Mouse (Mus musculus): ENCODE results near the gene Chrnb1.

Gene Chrnb1

DNA sequence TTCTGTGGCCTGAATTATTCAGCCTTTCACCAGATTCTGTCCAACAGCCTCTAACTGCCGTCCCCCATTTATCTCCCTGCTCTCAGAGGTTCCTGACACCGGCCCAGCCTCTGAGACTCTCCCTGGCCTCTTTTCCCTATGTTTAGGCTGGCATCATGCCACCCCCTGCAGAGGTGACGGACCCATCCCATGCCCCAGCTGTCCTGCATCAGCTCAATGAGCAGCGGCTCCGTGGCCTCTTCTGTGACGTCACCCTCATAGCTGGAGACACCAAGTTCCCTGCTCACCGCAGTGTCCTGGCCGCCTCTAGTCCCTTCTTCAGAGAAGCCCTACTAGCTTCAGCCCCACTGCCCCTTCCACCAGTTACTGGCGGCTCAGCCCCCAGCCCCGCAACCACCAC, 20.0 kb downstream of the Chrnb1 start:
- no peak for DNase-seq (ENCODE audit: low spot score in 2 of 2)

DNA sequence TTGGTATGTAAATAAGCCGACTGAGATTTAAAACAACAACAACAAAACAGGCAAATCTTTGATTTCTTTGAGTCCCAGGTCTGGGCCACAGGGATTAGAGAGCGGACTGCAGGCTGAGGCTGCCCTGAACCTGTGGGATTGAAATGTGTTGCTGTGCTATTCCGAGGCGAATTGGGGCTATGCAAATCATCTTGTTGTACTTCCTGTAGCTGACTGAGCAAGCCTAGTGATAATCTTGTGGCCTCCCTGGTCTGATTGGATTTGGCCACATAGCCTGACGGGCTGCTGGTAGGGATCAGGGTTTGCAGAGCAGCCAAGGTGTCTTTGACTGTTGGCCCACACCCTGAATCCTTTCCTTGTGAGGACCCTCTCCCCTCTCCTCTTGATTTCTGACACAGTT, 20.8 kb downstream of the Chrnb1 start:
- no peak for DNase-seq (ENCODE audit: low spot score in 2 of 2)

GRCm38 (mm10) chr11:69767625-69767909, 28.2 kb downstream of the Chrnb1 start:
- no peak for DNase-seq (ENCODE audit: low spot score in 2 of 2)

DNA sequence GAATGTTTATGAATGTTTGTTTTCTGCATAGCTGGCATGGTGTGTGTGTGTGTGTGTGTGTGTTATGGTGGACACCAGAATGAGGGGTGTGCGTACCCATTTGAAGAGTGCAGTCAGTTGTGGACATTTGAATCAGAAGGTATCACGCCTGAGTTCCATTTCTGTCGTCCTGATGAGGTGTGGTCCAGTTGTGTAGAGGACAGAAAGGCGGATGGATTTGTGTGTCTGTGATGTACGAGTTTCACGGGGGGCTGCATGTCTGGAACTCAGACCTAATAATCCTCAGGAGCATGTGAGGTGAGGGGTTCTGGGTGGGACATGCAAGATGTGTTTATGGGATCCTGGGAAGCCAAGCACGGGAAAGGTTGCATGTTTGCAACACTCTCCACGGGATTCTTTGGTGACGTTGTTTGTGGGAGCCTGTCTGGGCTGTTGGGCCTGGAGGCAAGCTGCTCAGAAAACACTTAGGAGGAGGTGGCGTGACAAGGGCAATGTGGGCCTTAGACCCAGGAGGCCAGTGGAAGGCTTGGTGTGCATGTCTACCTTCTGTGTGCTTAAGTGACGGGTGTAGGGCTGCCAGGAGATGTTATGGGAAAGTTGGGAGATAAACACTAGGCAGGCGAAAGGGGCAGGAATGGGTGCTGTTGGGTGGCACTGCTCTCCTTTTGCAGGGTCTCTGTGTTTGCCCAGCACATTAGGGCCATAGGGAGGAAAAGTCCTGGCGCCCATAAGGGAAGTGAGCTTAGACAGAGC, 28.7 kb downstream of the Chrnb1 start:
- no peak for DNase-seq (ENCODE audit: low spot score in 2 of 2)

DNA sequence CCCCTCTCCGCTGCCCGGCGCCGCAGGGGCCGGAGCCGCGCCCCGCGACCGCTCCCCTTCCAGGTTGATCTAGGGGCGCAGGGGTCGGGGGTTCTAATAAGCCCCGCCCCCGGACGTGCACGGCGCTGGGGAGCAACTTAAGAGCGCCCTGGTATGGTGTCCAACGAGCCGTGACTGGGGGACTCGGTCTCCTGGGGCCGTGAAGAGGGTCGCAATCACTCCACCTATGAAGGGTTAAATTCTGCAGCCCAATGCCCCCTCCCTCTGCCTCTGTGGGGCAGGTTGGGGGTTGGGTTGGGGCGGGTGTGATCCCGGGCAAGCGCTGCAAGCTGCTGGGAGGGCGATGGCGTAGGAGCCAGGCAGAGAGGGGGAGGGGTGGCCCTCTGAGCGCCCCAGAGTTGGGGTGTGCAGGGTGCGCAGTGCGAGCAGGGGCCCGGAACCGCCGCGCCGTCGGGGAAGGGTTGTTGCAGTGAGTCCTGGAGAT, 29.6 kb downstream of the Chrnb1 start:
- DNase-seq (ENCODE audit: low spot score in 2 of 2): peak; percentile 62 to 74

DNA sequence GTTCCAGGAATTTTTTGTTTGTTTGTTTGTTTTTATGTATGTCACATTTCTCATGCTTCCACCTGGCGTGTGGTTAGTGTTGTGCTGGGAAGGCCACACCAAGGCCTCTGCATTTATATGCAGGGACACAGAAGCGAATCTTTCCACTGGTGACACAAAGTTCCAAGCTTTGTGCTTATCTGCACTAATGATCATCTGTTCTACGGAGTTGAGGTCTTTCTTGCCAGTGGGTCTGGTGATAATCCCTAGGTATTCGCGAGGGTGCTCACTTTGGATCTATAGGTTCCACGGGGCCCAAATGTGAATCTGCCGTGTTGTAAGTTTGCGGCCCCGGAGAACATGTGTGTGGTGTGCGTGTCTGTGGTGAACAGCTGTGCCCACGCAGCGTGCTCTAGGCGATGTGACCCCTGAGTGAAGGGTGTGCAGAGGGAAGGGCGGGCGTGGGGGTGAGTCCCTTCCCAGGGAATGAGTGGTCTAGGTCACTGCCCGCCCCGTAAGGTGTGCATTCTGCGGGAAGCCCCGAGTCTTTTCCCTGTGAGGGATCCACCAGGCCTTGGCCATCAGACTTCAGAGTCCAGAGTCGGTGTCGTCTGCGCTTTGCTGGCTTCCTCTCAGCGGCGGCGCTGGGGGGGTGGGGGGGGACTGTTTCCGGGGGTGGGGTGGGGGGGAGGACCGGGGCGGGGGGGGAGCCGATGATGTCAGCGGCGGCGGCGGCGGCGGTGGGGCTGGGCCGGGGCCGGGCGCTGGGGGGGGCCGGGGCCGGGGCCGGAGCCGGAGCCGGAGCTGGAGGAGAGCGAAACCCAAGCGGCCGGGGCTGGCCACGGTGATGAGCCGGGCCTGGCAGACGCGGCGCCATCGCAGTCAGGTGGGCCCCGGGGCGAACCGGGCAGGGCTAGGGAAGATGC, 30.3 kb downstream of the Chrnb1 start, which contains the start of gene Zbtb4:
Gene Zbtb4, plus strand, starts transcription at position 692 of the 905 bp plus-strand sequence.
- DNase-seq (ENCODE audit: low spot score in 2 of 2): no peak

- no peak for DNase-seq (ENCODE audit: low spot score in 2 of 2)
Measured at GRCm38 (mm10) chr11:69763551-69763950, 32.2 kb downstream of the Chrnb1 start.

DNA sequence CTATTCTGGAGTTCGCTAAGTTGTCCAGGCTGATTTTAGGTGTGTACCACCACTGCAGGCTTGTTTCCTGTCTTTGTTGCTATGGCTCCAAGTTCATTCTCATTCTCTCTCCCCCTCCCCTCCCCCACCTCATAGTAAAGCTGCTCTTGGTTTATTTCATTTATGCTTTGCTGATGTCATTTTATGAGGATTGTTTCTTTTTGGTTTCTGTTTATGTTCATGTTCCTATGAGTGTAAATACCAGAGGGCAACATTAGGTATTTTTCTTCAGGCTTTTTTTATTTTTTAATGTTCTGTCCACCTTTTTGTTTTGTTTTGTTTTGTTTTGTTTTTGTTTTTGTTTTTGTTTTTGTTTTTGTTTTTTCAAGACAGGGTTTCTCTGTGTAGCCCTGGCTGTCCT, 33.9 kb downstream of the Chrnb1 start, which contains the start of gene Slc35g3:
Gene Slc35g3, minus strand, starts transcription at position 101 of the 400 bp plus-strand sequence.
- no peak for DNase-seq (ENCODE audit: low spot score in 2 of 2)

DNA sequence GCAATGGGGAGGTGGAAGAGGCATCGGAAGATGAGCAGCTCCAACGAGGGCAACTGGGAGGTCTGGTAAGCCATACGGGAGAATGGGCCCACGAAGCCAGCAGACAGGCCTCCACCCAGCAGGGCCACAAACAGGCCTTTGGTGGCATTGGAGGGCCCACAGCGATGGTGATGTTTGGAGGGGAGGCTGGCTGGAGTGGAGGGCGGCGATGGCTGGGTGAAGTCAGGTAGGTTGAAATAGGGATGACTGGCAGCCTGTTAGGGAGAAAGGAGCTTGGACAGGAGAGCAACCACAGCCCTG, 34.9 kb downstream of the Chrnb1 start:
- no peak for DNase-seq (ENCODE audit: low spot score in 2 of 2)

- DNase-seq (ENCODE audit: low spot score in 2 of 2): no peak
Measured at GRCm38 (mm10) chr11:69760160-69760900, 35.4 kb downstream of the Chrnb1 start.

DNA sequence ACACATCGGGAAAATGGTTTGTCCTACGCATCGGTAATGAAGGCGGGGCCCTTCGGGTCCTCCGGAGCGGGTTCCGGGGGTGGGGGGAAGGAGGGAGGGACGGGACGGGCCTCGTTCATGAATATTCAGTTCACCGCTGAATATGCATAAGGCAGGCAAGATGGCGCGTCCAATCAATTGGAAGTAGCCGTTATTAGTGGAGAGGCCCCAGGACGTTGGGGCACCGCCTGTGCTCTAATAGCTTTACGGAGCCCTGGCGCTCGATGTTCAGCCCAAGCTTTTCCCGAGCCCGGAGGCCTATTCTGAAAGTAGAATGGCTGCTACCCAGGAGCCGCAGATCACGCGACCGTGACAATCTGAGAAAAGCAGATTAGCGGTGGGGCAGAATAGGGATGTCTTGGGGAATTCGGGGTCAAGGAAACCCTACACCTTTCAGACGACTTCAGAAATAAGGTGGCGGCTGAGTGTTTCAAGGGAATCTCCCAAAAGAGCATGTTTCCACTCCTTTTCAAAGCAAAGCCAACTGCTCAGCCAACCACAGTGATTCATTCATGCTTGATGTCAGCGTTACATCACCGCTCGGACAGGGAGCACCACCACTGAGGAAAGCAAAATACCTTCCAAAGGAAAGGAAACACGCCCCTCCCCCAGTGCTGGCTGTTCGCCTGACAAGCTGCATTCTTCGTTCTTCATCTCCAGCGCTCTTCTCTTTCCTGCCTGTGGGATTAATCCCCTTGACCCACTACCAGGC, 36.6 kb downstream of the Chrnb1 start:
- DNase-seq (ENCODE audit: low spot score in 2 of 2): peak; percentile 71 to 87

- DNase-seq (ENCODE audit: low spot score in 2 of 2): peak; percentile 94 to 97
Measured at GRCm38 (mm10) chr11:69758478-69758970, 37.2 kb downstream of the Chrnb1 start, which contains the start of gene Polr2a. Gene Polr2a, minus strand, starts transcription at chr11:69758637.

DNA sequence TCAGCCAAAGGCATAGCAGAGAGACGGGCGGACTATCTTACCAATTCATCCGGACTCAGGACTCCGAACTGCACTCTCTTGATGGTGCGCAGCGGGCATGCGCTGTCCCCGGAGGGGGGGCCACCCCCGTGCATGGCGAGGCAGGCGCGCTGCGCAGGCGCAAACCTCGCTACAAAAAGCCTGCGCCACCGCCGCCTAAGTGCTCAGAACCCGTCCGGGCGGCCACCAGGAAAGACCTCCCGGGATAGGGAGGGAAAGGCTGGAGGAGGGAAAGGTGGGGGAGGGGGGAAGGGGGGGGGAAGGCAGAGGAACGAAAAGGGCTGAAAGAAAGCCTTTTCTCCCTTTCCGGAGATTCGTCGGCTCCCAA, 37.7 kb downstream of the Chrnb1 start:
- DNase-seq (ENCODE audit: low spot score in 2 of 2): peak; percentile 97 to 98

- no peak for DNase-seq (ENCODE audit: low spot score in 2 of 2)
Measured at GRCm38 (mm10) chr11:69757303-69758089, 38.2 kb downstream of the Chrnb1 start.

DNA sequence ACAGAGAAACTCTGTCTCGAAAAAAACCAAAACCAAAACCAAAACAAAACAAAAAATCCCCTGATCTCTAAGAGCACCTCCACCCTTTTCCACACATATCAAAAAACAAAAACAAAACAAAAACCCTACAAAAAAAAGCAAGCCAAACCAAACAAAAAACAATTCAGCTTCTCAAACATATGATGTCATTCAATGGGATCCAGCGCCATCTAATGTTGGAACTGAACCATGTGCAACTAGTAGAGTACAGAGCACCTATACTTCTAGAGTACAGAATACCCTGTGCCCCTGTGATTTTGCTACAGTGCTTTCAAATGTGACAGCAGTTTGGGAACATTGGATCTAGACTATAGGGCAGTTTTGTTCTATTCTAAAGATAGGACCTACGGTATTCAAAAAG, 41.0 kb downstream of the Chrnb1 start:
- DNase-seq (ENCODE audit: low spot score in 2 of 2): no peak

DNA sequence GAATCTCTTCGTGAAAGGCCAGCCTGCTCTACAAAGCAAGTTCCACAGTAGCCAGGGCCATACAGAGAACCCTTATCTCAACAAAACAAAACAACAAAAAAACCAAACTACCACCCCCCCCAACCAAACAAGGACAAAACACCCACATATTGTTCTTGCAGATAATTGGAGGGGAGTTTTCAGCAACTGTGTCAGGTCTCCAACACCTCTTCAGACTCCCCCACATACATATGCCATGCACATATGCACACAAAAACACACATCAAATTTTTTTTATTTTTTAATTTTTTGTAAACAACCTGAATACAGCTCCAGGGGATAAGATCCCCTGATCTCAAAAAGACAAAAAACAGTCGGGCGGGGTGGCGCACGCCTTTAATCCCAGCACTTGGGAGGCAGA, 41.5 kb downstream of the Chrnb1 start:
- no peak for DNase-seq (ENCODE audit: low spot score in 2 of 2)

DNA sequence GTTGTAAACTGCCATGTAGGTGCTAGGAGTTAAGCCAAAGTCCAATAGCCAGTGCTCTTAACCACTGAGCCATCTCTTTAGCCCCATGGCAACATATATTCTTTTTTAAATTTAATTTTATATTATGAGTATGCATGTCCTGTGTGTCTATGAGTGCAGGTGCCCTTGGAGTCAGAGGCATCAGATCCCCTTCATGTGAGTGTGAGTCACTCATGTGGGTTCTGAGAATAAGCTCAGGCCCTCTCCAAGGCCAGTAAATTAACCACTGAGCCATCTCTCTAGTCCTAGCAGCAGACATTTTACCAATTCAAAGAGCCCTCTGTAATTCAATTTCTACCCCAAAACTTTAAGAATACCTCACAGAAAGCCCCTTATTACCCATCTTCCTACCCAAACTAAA, 43.1 kb downstream of the Chrnb1 start:
- no peak for DNase-seq (ENCODE audit: low spot score in 2 of 2)

DNA sequence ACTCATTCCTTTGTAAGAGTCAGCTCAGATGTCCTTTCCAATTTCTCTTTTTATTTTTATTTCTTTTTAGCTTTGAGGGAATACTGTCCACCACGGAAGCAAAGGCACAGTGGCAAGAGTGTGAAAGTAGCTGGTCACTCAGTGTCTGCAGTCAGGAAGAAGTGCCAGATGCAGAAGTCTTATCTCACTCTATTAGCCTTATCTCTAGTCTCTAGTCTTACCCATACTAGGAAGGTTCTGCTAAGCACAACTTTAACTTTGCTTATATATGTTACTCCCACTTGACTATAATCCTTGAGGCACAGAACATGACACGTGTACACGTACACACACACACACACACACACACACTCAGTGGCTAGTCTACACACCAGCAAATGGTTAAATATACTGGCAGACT, 44.1 kb downstream of the Chrnb1 start:
- no peak for DNase-seq (ENCODE audit: low spot score in 2 of 2)

Data from urinary bladder, postnatal 36 days (tissue).